Mouse (Mus musculus): ENCODE measurements around the gene Mdm2.

Gene Mdm2

GRCm38 (mm10) chr10:117646482-117647157, 63.9 kb downstream of the Mdm2 start:
- CTCF ChIA-PET, result no interaction called here

GRCm38 (mm10) chr10:117645487-117645964, 65.0 kb downstream of the Mdm2 start:
- CTCF ChIA-PET, result no interaction called here

- CTCF ChIA-PET, result no interaction called here
These were observed 65.7 kb downstream of the Mdm2 start for GRCm38 (mm10) chr10:117644828-117645227.

- CTCF ChIA-PET, result no interaction called here
These were observed 66.2 kb downstream of the Mdm2 start for GRCm38 (mm10) chr10:117644429-117644748.

- CTCF ChIA-PET, result no interaction called here
These were observed 66.7 kb downstream of the Mdm2 start for GRCm38 (mm10) chr10:117643711-117644428.

- CTCF ChIA-PET, result no interaction called here
These were observed 67.3 kb downstream of the Mdm2 start for GRCm38 (mm10) chr10:117643302-117643701.

- CTCF ChIA-PET, result no interaction called here
These were observed 67.9 kb downstream of the Mdm2 start for GRCm38 (mm10) chr10:117642491-117643262.

- CTCF ChIA-PET, result no interaction called here
These were observed 68.4 kb downstream of the Mdm2 start for GRCm38 (mm10) chr10:117642201-117642450.

GRCm38 (mm10) chr10:117641400-117642200, 69.0 kb downstream of the Mdm2 start:
- CTCF ChIA-PET, result no interaction called here

GRCm38 (mm10) chr10:117640595-117641078, 69.9 kb downstream of the Mdm2 start:
- CTCF ChIA-PET, result no interaction called here

GRCm38 (mm10) chr10:117639899-117640594, 70.5 kb downstream of the Mdm2 start:
- CTCF ChIA-PET, result interaction anchor here (0.6 kb wide), 1 partner anchor 124 kb away, joined by 4 read pairs; no protein-coding TSS in a partner anchor

- CTCF ChIA-PET, result no interaction called here
These were observed 71.3 kb downstream of the Mdm2 start for GRCm38 (mm10) chr10:117639221-117639599.

Data from spleen, embryonic (tissue).